Mouse (Mus musculus) erythroid progenitor cell, adult 5-6 weeks (primary cell): ENCODE data around the gene Hba-x. TPM values are rescaled to one million over a fixed set of nuclear protein-coding genes. Genes with fewer than 3 reads are reported as not detected.
"Not testable (repeated sequence)": the region's sequence is repeated elsewhere in the genome, so short reads cannot be mapped to it uniquely, and the experiment has no call there.

Source experiments
- ATAC-seq: replicated peaks from 2 replicates; pipeline ENCODE4 v1.8.0; 2016; ENCODE audit warnings: moderate number of reproducible peaks, mild to moderate bottlenecking, moderate TSS enrichment, inconsistent platforms; ENCODE audit not compliant: poor library complexity, low FRiP score, severe bottlenecking
- total RNA-seq, 2 experiments: library from RNA; stranded (forward) in 1 of 2; stranded (reverse) in 1 of 2; fragments of 150-400 nt in 1 of 2; fragments of 186-747, 209-891 nt in 1 of 2; gene quantifications; 2 replicates each; pipeline versions ENCODE4 v1.2.3 to v1.2.4; 2015 to 2017; ENCODE audit warnings: low replicate concordance in 2 of 2

Hba-x gene
- total RNA-seq, 2 experiments from 2014 or later, result not detected

- ATAC-seq, result peak; percentile 55
These were observed 7.0 kb downstream of the Hba-x start, which contains the start of gene Hba-a1 for GRCm38 (mm10) chr11:32283091-32283777. TSS of gene Hba-a1 (plus strand) at chr11:32283511.

DNA sequence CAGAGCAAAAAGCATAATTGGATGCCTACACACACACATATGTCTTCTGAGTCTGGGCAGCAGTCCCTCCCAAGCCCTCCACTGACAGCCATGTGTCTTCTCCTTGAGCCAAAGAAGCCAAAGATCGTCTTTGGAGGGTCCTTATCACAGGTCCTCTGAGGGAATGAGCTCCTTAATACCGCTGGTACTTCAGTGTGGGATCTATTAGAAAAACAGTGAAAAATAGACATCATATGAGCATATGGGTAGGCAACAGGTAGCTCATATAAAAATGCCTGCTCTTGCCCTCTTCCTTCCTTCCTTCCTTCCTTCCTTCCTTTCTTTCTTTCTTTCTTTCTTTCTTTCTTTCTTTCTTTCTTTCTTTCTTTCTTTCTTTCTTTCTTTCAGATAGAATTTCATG lies 8.4 kb downstream of the Hba-x start:
- peak; percentile 20 for ATAC-seq

- ATAC-seq, result peak; percentile 31
These were observed 9.0 kb downstream of the Hba-x start for GRCm38 (mm10) chr11:32285031-32285775.

DNA sequence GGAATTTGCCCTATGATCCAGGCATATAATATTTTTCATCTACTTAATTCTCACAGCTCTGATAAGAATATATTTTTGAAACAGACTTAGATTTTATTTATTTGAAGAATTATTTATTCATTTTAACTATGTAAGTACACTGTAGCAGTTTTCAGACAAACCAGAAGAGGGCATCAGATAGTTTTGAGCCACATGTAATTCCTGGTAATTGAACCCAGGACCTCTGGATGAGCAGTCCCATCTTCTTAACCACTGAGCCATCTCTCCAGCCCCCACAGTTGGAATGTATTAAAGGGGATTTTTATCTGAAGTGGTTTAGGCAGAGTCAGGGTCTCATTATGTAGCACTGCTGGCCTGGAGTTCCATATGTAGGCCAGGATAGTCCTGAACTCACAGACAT lies 9.7 kb downstream of the Hba-x start:
- ATAC-seq, result not testable (repeated sequence)

DNA sequence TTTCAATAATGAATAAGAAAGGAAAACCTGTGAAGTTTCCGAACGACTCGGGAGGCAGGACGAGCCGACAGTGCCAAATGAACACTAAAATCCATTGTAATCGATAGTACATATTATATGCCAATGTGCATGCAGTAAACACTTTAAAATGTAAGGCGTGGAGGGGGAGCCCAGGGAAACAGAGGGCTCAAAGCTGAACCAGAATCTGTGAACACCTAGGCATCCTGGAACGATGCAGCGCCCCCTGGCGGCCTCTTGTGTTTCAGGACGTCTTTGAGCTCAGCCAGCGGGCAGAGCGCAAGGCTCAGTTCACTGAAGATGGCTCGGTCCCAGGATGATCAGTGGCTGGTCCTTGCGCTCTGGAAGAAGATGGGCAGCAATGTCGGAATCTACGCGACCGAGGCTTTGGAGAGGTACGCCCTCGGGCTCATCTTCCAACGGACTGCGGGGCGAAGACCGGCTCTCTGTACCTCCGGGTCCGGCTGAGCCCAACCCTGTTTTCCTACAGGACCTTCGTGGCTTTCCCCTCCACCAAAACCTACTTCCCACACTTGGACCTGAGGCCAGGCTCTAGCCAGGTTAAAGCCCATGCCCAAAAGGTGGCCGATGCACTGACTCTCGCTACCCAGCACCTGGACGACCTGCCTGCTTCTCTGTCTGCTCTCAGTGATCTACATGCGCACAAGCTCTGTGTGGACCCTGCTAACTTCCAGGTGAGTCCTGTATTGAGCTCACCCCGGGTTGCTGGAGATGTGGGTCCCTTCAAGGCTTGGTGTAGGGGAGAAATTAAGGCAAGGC lies 10.7 kb downstream of the Hba-x start, which contains the start of gene Hbq1b:
Gene Hbq1b (plus strand): TSS at position 271 of the 798 bp plus-strand sequence.
- peak; percentile 23 for ATAC-seq

GRCm38 (mm10) chr11:32287493-32287825 lies 11.3 kb downstream of the Hba-x start:
- ATAC-seq, result no peak

- ATAC-seq, result not testable (repeated sequence)
These were observed 16.6 kb downstream of the Hba-x start for GRCm38 (mm10) chr11:32292819-32293218.

- ATAC-seq, result peak; percentile 33
These were observed 17.3 kb downstream of the Hba-x start for GRCm38 (mm10) chr11:32293479-32293878.

DNA sequence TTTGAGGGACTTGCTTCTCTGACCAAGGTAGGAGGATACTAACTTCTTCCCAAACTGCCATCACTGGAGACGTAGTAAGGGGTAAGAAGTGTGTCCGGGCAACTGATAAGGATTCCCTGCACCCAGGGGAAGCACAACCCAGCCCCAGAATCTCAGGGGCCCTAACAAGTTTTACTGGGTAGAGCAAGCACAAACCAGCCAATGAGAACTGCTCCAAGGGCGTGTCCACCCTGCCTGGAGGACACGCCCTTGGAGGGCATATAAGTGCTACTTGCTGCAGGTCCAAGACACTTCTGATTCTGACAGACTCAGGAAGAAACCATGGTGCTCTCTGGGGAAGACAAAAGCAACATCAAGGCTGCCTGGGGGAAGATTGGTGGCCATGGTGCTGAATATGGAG lies 20.0 kb downstream of the Hba-x start, which contains the start of gene Hba-a2:
Gene Hba-a2 (plus strand): TSS at position 287 of the 400 bp plus-strand sequence.
- ATAC-seq, result peak; percentile 64

GRCm38 (mm10) chr11:32297417-32297816 lies 21.2 kb downstream of the Hba-x start:
- peak; percentile 13 for ATAC-seq

DNA sequence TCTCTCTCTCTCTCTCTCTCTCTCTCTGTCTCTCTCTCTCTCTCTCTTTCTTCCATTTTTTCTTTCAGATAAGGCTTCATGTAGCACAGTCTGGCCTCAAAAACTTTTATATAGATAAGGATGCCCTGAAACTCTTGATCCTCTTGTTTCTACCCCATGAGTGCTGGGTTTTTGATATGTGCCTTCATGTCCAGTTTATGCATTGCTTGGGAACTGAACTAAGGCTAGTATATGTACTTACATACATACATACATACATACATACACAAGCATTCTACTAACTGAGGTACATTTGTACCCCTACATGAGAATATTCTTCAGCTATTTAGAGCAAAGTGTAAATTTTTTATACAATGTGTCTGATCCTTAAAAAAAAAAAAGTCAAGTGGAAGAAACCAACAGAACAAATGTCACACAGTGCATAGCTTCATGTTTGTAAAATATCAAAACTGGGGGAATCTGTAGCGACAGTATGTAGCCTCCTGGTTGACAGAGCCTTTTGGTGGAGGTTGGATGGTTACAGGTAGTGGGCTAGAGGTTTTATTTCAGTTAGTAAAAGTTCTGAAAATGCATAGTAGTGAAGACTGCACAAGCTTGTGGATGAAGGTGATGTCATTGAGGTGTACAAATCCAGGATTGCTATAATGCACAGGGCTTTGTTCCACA lies 21.8 kb downstream of the Hba-x start:
- peak; percentile 11 for ATAC-seq

DNA sequence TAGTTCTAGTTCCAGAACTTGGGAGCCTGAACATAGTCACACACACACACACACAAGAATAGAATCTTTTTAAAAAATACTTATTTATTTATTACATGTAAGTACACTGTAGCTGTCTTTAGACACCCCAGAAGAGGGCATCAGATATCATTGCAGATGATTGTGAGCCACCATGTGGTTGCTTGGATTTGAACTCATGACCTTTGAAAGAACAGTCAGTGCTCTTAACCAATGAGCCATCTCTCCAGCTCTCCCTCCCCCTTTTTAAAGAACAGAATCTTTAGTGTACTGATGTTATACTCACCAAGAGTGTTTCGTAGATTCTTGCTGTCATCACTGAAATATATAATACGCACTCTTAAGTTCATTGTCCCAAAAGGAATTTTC lies 22.3 kb downstream of the Hba-x start:
- no peak for ATAC-seq

DNA sequence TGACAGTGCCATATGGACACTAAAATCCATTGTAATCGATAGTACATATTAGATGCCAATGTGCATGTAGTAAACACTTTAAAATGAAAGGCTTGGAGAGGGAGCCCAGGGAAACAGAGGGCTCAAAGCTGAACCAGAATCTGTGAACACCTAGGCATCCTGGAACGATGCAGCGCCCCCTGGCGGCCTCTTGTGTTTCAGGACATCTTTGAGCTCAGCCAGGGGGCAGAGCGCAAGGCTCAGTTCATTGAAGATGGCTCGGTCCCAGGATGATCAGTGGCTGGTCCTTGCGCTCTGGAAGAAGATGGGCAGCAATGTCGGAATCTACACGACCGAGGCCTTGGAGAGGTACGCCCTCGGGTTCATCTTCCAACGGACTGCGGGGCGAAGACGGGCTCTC lies 23.7 kb downstream of the Hba-x start, which contains the start of gene Hbq1a:
Gene Hbq1a (plus strand): TSS at position 205 of the 400 bp plus-strand sequence.
- ATAC-seq, result peak; percentile 26

DNA sequence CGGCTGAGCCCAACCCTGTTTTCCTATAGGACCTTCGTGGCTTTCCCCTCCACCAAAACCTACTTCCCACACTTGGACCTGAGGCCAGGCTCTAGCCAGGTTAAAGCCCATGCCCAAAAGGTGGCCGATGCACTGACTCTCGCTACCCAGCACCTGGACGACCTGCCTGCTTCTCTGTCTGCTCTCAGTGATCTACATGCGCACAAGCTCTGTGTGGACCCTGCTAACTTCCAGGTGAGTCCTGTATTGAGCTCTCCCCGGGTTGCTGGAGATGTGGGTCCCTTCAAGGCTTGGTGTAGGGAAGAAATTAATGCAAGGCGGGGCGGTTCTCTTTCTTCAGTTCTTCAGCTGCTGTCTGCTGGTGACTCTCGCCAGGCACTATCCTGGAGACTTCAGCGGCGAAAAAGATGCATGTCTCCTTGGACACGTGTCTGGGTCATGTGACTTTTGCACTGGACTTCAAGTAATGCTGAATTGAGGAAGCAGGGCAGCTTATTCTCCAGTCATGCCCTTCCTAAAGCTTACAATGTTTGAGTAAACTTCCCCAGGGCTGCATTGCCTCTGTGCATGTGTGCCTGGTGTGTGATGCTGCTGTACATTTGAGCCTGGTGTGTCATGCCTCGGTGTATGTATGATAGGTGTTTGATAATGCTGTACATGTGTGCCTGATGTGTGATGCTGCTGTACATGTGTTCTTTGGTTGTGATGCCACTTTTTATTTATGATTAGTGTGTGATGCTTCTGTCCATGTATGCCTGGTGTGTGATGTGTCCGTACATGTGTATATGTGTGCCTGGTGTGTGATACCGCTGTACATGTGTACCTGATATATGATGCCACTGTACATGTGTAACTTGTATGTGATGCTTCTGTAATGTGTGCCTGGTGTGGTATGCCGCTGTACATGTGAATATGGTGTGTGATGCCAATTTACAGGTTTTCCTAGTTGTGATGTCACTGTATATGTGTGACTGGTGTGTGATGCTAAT lies 24.4 kb downstream of the Hba-x start:
- ATAC-seq, result no peak

GRCm38 (mm10) chr11:32301506-32301905 lies 25.3 kb downstream of the Hba-x start:
- no peak for ATAC-seq

DNA sequence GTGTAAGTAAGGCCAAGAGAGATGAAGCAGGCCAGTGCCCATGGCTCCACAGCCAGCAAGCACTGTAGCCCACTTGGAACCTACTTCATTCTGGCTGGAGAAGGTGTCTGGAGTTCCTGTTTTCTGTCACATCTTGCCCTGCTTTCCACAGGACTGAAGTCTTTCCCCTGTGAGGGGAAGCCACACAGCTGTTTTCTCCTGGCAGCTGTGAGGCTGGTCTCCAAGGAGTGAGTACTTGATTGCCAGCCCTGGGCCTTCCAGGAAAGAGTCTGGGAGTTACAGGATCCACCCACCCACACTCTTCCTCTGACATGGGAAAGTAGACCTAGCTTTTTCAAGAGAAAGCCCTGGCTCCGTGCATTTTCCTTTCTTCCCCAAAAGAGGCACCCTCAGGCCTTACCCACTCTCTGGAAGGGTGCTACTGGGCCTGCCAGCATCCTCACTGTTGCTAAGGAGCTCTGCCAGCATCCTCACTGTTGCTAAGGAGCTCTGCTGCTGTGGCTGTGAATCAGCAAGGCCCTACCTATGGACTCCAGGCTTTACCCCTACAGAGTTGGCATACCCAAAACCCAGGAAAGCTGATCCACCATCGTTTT lies 26.7 kb downstream of the Hba-x start:
- ATAC-seq, result no peak

GRCm38 (mm10) chr11:32303455-32303854 lies 27.3 kb downstream of the Hba-x start:
- no peak for ATAC-seq

DNA sequence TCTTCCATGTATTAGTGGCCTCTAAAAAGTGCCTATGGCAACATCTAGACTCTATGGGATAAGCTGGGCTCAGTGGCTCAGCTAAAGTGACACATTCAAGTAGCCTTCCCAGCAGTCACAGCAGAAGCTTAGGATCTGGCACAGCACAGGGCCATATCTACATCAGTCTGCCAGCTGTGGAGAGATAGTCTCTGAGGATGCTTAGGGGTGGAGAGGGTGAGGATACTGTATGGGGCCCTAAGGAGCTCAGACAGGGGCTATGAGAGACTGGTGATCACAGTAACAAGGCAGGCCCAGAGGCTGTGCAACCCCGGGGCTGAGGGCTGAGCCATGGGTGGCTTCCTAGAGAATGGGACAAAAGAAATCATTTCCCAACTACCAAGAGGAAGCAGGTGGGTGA lies 30.8 kb downstream of the Hba-x start:
- no peak for ATAC-seq
